Mouse (Mus musculus) neural tube, embryonic 11.5 days (tissue): ENCODE results near the gene Map4k4. TPM values are rescaled to one million over a fixed set of nuclear protein-coding genes. Genes with fewer than 3 reads are reported as not detected.
A peak's percentile ranks its signal among the peaks of the same experiment; 100 is the strongest.

Experiments
- ATAC-seq: fragments of 200-750 bp; cut with Nextera tagmentation; 2 replicates; pipeline ENCODE4 v1.8.0; 2017; ENCODE audit warnings: moderate number of reproducible peaks, mild to moderate bottlenecking, moderate TSS enrichment, moderate library complexity; ENCODE audit not compliant: insufficient read depth, low FRiP score, low TSS enrichment
- DNase-seq: peaks from one replicate; pipeline ENCODE4 v3.0.0-alpha.2; 2015; ENCODE audit warnings: low spot score
- H3K27ac ChIP-seq: fragments of 300-500 bp; sonication (generic); 2 replicates; pipeline ENCODE4 v1.5.1; 2014; ENCODE audit warnings: low read depth, mild to moderate bottlenecking, low read length
- H3K27me3 ChIP-seq: fragments of 300-500 bp; sonication (generic); 2 replicates; pipeline ENCODE4 v1.6.1; 2014; ENCODE audit warnings: mild to moderate bottlenecking, low read length, mixed read lengths; ENCODE audit not compliant: control insufficient read depth, insufficient read depth
- H3K36me3 ChIP-seq: fragments of 300-500 bp; sonication (generic); 2 replicates; pipeline ENCODE4 v1.6.1; 2014; ENCODE audit warnings: mild to moderate bottlenecking, low read length, moderate library complexity, mixed read lengths; ENCODE audit not compliant: control insufficient read depth, insufficient read depth
- H3K4me1 ChIP-seq: fragments of 300-500 bp; sonication (generic); 2 replicates; pipeline ENCODE4 v1.6.1; 2014; ENCODE audit warnings: low read length, mixed read lengths; ENCODE audit not compliant: control insufficient read depth, insufficient read depth
- H3K4me2 ChIP-seq: fragments of 300-500 bp; sonication (generic); 2 replicates; pipeline ENCODE4 v1.6.1; 2014; ENCODE audit warnings: low read depth, mild to moderate bottlenecking, moderate library complexity
- H3K4me3 ChIP-seq: fragments of 300-500 bp; sonication (generic); 2 replicates; pipeline ENCODE4 v1.5.1; 2014; ENCODE audit warnings: low read depth, low read length
- H3K9ac ChIP-seq: fragments of 300-500 bp; sonication (generic); 2 replicates; pipeline ENCODE4 v1.6.1; 2014; ENCODE audit warnings: mild to moderate bottlenecking, low read length
- H3K9me3 ChIP-seq: fragments of 300-500 bp; sonication (generic); 2 replicates; pipeline ENCODE4 v1.6.1; 2016; ENCODE audit warnings: low read length; ENCODE audit not compliant: control insufficient read depth
- WGBS: fragments of 180-500 bp; shearing (Covaris S2); extraction: QIAGEN DNeasy Blood & Tissue Kit; methylation state at CpG from one replicate; pipeline ENCODE4 v1.1.7; 2014; 5-methylcytosine and 5-hydroxymethylcytosine counted together
- polyA plus RNA-seq: library from polyadenylated mRNA; unstranded; fragments of >200 nt; fragmentation: Nextera tagmentation; extraction: Ambion mirVana; gene quantifications from 2 replicates; pipeline ENCODE4 v1.2.1, GENCODE M21; 2014

Gene Map4k4
- polyA plus RNA-seq, 1 experiment from 2014 or later, result 39.4 TPM

DNA sequence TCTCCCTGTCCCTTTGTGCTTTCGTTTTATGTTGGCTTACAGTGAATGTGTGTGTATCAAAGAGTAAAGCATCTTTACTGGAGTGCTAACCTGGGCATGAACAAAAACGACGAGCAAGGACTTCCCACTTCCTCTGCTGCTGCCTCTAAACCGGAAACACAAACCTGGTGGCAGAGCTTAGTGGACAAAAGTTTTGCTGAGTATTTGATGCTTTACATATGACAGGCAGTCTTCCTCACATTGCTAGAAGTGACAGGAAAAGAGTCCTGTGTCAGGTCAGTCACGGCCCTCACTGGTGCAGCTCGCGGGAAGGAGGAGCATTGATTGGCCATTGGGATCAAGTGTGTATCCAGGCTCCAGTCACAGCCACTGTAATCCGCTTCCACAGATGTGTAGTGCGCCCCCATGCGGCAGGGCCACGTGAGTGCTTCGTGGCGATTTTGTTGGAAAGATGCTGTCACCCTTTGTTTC is 35.7 kb downstream of the Map4k4 start:
- H3K27ac ChIP-seq, result no peak overlapping the region
- ATAC-seq (peak; percentile 49; the same call in 1 of the 2 replicates), DNase-seq (peak; percentile 79)
- H3K4me1 ChIP-seq, result peaks cover 43% of the 10 kb centered on the region
- H3K9me3 ChIP-seq, result no peaks in the 10 kb centered on the region
- H3K27me3 ChIP-seq, result no peaks in the 10 kb centered on the region
- no peaks in the 10 kb centered on the region for H3K36me3 ChIP-seq
- peak overlapping the region; percentile 39 for H3K4me2 ChIP-seq
- 1% methylated on average over 13 of the region's 13 CpGs for WGBS
- no peak overlapping the region for H3K9ac ChIP-seq
- H3K4me3 ChIP-seq, result peak overlapping the region; percentile 15; the same call in 1 of the 2 replicates

DNA sequence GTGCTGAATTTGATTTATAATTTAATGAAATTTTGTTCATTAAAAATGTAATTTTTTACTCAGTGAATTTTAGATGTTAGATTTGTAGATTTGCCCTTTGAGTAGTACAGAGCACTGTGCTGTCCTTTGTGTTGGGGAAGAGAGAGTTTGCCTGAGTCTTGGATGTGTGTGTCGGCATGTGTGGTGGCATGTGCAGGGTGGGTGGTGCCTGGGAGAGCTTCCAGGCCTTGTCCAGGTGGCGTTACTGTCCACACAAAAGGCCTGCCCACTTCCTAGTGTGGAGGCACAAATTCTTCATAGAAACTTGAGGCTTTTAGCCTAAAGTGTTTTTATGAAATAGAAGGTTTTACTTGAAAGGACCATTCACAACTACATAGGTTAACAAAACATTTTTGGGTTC is 36.2 kb downstream of the Map4k4 start:
- peaks cover 48% of the 10 kb centered on the region for H3K4me1 ChIP-seq

DNA sequence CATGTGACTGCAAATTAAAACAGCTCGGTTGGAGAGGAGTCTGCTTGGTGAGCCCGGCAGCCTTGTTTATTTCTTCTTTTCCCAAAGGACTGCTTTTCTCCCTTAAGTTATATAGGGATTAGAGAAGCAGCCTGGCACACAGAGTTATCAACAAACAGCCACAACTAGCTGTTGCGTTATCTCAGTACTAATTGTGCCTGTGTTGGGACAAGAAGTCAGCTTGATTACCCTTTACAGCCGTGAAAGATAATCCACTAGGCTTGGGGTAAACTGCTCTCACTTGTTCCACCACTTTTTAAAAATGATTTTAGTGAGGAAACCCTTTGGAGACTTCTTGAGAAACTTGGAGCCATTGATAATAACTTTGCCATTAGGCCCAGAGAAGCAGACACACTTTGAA is 36.9 kb downstream of the Map4k4 start:
- no peak overlapping the region for H3K9ac ChIP-seq
- H3K36me3 ChIP-seq, result no peaks in the 10 kb centered on the region
- WGBS, result 50% methylated on average over 4 of the region's 4 CpGs
- no peak overlapping the region for H3K27ac ChIP-seq
- no peaks in the 10 kb centered on the region for H3K27me3 ChIP-seq
- no peak for DNase-seq
- no peaks in the 10 kb centered on the region for H3K9me3 ChIP-seq
- H3K4me3 ChIP-seq, result no peak overlapping the region
- H3K4me2 ChIP-seq, result no peak overlapping the region
- no peak for ATAC-seq
- peaks cover 52% of the 10 kb centered on the region for H3K4me1 ChIP-seq

More for the DNA sequence above, 36.2 kb downstream of the Map4k4 start:
- no peak overlapping the region for H3K4me2 ChIP-seq
- H3K36me3 ChIP-seq, result no peaks in the 10 kb centered on the region
- H3K27me3 ChIP-seq, result no peaks in the 10 kb centered on the region
- no peak overlapping the region for H3K4me3 ChIP-seq
- no peak for ATAC-seq
- H3K9ac ChIP-seq, result no peak overlapping the region
- no peaks in the 10 kb centered on the region for H3K9me3 ChIP-seq
- WGBS, result 67% methylated on average over 2 of the region's 2 CpGs
- no peak for DNase-seq
- no peak overlapping the region for H3K27ac ChIP-seq

DNA sequence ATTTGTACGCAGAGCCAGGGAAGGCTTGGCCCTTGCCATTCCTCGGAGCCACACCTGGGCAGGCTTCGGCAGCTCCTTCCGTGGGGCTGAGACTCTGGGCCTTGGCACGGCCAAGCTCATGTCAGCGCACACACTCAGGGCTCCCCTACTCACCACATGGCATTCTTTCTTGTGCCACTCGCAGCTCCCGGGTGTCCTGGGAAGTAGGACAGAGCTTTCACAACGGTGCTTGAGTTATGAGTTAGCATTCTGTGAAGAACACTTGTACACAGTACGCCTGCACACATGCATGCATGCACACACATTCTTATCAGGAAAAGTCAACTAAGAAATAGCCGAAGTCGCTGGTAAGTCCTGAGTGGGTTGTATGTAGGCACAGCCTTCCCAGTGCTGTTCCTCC is 38.7 kb downstream of the Map4k4 start:
- Histone ChIP-seq H3K27me3 (no peaks in the 10 kb centered on the region), H3K4me2 (no peak overlapping the region), H3K9ac (no peak overlapping the region), H3K4me3 (no peak overlapping the region), H3K4me1 (peaks cover 57% of the 10 kb centered on the region), H3K36me3 (no peaks in the 10 kb centered on the region), H3K9me3 (no peaks in the 10 kb centered on the region), H3K27ac (no peak overlapping the region)
- no peak for DNase-seq
- no peak for ATAC-seq
- 88% methylated on average over 12 of the region's 12 CpGs for WGBS

DNA sequence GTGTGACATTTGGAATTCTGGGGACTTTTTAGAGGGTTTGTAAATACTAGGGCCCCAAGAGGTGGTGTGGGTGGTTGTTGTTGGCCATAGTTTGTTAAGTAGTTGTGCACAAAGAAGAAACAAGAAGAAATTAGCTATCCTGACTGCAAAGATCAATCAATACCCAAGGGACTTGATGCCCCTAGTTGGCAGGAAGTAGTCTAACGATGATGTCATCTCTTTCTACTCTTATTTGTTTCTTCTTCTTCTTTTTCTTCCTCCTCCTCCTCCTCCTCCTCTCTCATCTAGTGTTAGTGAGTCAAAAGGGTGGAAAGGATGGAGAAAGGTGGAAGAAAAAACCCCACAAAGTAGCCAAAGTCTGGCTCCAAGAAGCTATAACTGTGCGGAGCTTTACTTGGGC is 39.6 kb downstream of the Map4k4 start:
- Histone ChIP-seq H3K27ac (no peak overlapping the region), H3K27me3 (no peaks in the 10 kb centered on the region), H3K9ac (no peak overlapping the region), H3K36me3 (no peaks in the 10 kb centered on the region), H3K9me3 (no peaks in the 10 kb centered on the region), H3K4me2 (no peak overlapping the region), H3K4me1 (peaks cover 57% of the 10 kb centered on the region), H3K4me3 (no peak overlapping the region)
- 90% methylated on average over 2 of the region's 2 CpGs for WGBS
- no peak for ATAC-seq
- no peak for DNase-seq

DNA sequence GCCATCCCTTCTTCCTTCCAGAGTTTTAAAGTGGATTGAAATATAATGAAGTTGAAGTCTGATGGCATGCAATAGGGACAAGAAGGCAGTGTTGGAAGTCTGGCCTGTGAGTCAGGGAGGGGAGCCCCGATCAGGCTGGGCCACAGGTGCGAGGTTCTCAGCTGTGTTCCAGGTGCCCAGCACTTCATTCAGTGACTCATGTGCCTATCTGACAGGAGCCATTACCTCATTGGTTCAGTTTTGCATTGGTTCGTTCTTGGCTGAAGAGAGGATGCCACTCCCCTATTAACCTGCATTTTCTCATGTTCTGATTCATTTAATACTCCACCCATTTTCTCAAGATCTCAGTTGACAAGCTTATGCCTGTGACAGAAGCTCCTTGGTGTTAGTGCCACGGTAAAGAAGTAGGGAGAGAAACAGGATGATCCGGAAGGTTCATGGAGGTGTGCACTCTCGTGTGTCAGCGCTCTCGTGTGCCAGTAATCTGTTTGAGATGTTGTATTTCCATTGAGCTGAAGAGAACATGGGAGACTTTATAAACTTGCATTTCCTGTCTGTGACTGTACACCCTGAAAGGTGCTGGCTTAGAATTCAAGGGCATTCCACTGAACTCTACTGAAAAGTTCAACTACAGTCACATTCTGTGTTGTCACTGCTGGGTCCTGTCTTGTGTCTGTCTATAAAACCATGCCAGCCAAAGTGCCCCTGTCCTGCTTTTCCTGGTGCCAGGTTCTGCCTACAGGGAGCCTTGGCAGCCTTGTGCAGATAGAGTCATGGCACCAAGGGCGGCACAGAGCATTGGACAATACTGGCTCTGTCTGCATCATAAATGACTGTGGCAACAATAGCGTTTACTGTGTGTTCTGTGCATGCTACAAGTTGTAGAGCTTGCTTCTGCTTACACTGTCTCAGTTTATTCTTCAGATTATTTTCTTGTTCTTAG is 40.8 kb downstream of the Map4k4 start:
- 0 out of 2 replicates have a peak overlapping the region, but pooled peaks have one; percentile 23 for H3K27ac ChIP-seq
- H3K4me1 ChIP-seq, result peaks cover 54% of the 10 kb centered on the region
- no peaks in the 10 kb centered on the region for H3K36me3 ChIP-seq
- H3K4me3 ChIP-seq, result no peak overlapping the region
- WGBS, result 82% methylated on average over 10 of the region's 10 CpGs
- no peaks in the 10 kb centered on the region for H3K9me3 ChIP-seq
- no peak overlapping the region for H3K4me2 ChIP-seq
- DNase-seq (no peak), ATAC-seq (no peak)
- H3K27me3 ChIP-seq, result no peaks in the 10 kb centered on the region
- H3K9ac ChIP-seq, result no peak overlapping the region

DNA sequence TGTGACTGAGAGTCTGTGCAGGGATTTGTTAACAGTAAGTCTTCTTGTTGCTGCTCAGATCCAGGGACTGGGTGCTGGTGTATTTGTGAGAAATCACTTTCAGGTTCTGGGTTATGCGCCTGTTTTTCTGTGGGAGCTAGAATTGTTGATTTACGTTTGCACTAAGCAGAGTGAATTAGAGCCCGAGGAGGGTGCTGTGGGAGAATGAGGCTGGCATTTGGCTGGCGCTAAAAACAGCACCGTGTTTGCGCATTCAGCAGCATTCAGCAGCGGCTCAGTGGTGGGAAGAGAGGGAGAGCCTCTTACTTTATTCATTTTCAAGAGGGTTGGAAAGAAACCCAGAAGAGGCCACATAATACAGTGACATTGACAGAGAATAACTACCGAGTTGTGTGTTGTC is 42.2 kb downstream of the Map4k4 start:
- no peaks in the 10 kb centered on the region for H3K36me3 ChIP-seq
- no peaks in the 10 kb centered on the region for H3K9me3 ChIP-seq
- H3K4me3 ChIP-seq, result no peak overlapping the region
- no peak overlapping the region; the same call in 1 of the 2 replicates for H3K9ac ChIP-seq
- peak overlapping the region; percentile 19; the same call in 1 of the 2 replicates for H3K4me2 ChIP-seq
- peaks cover 65% of the 10 kb centered on the region for H3K4me1 ChIP-seq
- 25% methylated on average over 8 of the region's 8 CpGs for WGBS
- H3K27me3 ChIP-seq, result no peaks in the 10 kb centered on the region
- no peak for ATAC-seq
- 0 out of 2 replicates have a peak overlapping the region, but pooled peaks have one; percentile 54 for H3K27ac ChIP-seq
- DNase-seq, result no peak

DNA sequence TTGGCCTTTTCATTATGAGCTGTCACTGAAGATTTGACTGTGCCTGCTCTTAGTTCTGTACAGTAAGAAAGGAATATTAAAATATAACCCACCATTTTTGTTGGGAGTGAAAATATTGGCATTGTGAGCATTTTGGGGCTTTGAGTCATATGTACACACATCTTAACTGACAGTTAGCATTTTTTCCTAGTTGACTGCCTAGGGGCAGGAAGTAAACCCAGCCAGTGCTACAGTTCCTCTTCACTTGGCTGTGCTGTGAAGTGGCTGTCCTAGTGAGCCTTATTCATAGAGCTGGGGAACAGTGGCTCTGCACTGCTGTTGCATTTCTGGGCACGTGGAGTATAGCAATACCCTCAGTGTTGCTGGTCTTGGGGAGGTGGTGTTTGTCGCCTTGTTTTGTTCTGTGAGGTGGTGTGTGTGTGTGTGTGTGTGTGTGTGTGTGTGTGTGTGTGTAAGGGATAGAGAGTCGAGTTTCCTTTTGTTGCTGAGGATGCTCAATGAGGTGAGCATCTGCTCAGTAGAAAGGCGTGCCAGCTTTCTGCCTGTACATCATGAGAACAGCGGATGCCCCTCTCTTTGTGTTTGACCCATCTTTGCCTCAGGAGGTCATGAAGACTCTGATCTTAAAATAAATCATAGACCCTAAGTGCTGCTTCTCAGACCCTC is 43.7 kb downstream of the Map4k4 start:
- Histone ChIP-seq H3K9ac (no peak overlapping the region), H3K36me3 (no peaks in the 10 kb centered on the region), H3K27me3 (no peaks in the 10 kb centered on the region), H3K4me3 (no peak overlapping the region), H3K4me2 (no peak overlapping the region), H3K27ac (peak overlapping the region; percentile 46; the same call in 1 of the 2 replicates), H3K9me3 (no peaks in the 10 kb centered on the region), H3K4me1 (peaks cover 78% of the 10 kb centered on the region)
- DNase-seq (no peak), ATAC-seq (no peak)
- 39% methylated on average over 5 of the region's 5 CpGs for WGBS
